23 mouse cellular contexts compared by ENCODE assay signal in genomic region chr15:98647308-98647707, GRCm38 (mm10). TPM values are rescaled to one million over a fixed set of nuclear protein-coding genes. Genes with fewer than 3 reads are reported as not detected.
DNase-seq lines count a peak whose midpoint lies in the region; ATAC-seq and TF ChIP-seq lines count a peak whose summit lies in the region.
"Had no signal": no experiment of that assay in that cellular context is flagged by ENCODE, and none has a peak within 500 bp of the region (broad histone marks: within the 10 kb centered on the region; RNA-seq: fewer than 3 reads in every experiment).

No protein-coding gene starts in this region.

- no peak overlapping the region for H3K4me3 ChIP-seq in forebrain, postnatal 0 days (ENCODE audit: low read depth, low read length)
- H3K4me3 ChIP-seq in forebrain, embryonic 15.5 days, result no peak overlapping the region
- no peak overlapping the region for H3K4me3 ChIP-seq in layer of hippocampus, adult 2 months

- no peak overlapping the region for H3K4me2 ChIP-seq in forebrain, postnatal 0 days (ENCODE audit: low read depth)
- no peak overlapping the region for H3K4me2 ChIP-seq in forebrain, embryonic 15.5 days (replicated peaks)

- H3K4me1 ChIP-seq in forebrain, postnatal 0 days (ENCODE audit: insufficient read depth), result no peaks in the 10 kb centered on the region
- H3K4me1 ChIP-seq in forebrain, embryonic 15.5 days, result no peaks in the 10 kb centered on the region

- TF ChIP-seq CTCF in forebrain, postnatal 0 days (IDR thresholded peaks at IDR 0.05; ENCODE audit: low read depth), result no peak
- peak; percentile 26 for TF ChIP-seq CTCF in layer of hippocampus, adult 2 months (conservative IDR thresholded peaks at IDR 0.05)

- no peak for ATAC-seq in forebrain, postnatal 0 days
- no peak for ATAC-seq in forebrain, embryonic 15.5 days (replicated peaks)
- ATAC-seq: activated CD4-positive, CD25-positive, alpha-beta regulatory T cell, adult 4 months; CD4-positive, CD25-positive, alpha-beta regulatory T cell, adult 4 months; Patski had no signal

- H3K9ac ChIP-seq in forebrain, postnatal 0 days, result no peak overlapping the region
- no peak overlapping the region for H3K9ac ChIP-seq in forebrain, embryonic 15.5 days (replicated peaks)

- H3K27me3 ChIP-seq in forebrain, postnatal 0 days (ENCODE audit: insufficient read depth, low read length), result no peaks in the 10 kb centered on the region
- no peaks in the 10 kb centered on the region for H3K27me3 ChIP-seq in forebrain, embryonic 15.5 days
- H3K27me3 ChIP-seq: CH12.LX, Patski had no signal

- peaks cover 98% of the 10 kb centered on the region for H3K36me3 ChIP-seq in forebrain, postnatal 0 days (ENCODE audit: insufficient read depth)
- peaks cover 94% of the 10 kb centered on the region for H3K36me3 ChIP-seq in forebrain, embryonic 15.5 days

- no peak for DNase-seq in forebrain, postnatal 0 days
- DNase-seq in heart, adult 11 months, result peak; percentile 87
- DNase-seq in heart, adult 8-10 months (ENCODE audit: low spot score), result no peak
- DNase-seq in layer of hippocampus, adult 2 months (ENCODE audit: low spot score in 2 of 2), result no peak
- DNase-seq in layer of hippocampus, adult 9-10 months (ENCODE audit: low spot score), result no peak
- DNase-seq in brain, adult 2 months (ENCODE audit: low read depth, low spot score), result peak; percentile 64
- no peak for DNase-seq in right cerebral cortex, postnatal 25 days
- DNase-seq: adrenal gland, adult 2 months; adrenal gland, adult 8-10 months; adrenal gland, postnatal 10 days; adrenal gland, postnatal 14 days; adrenal gland, postnatal 25 days; adrenal gland, postnatal 36 days; B cell, adult 2 months; cerebellum, adult 11 months; cerebellum, adult 11-12 months; cerebellum, adult 18-20 months had no signal

- peak overlapping the region; percentile 21; the same call in 1 of the 2 replicates for H3K27ac ChIP-seq in forebrain, postnatal 0 days (ENCODE audit: low read depth, low read length)
- H3K27ac ChIP-seq in forebrain, embryonic 15.5 days (replicated peaks), result no peak overlapping the region
- peak overlapping the region; percentile 61; the same call in 1 of the 2 replicates for H3K27ac ChIP-seq in layer of hippocampus, adult 2 months

- no peaks in the 10 kb centered on the region for H3K9me3 ChIP-seq in forebrain, postnatal 0 days (ENCODE audit: low read length)
- no peaks in the 10 kb centered on the region for H3K9me3 ChIP-seq in forebrain, embryonic 15.5 days
- H3K9me3 ChIP-seq: G1E had no signal

- 88% methylated on average over 10 of the region's 10 CpGs for WGBS in forebrain, postnatal 0 days
- WGBS in forebrain, embryonic 15.5 days, result 89% methylated on average over 10 of the region's 10 CpGs

RNA-seq across cellular contexts. Expression of gene Ddx23, which starts 15.4 kb away (rescaled TPM):
- 54.9 and 70.6 TPM in 2 replicates for total RNA-seq in forebrain, postnatal 0 days (2014; rRNA removed)
- 11.9 and 13.8 TPM in 2 replicates for polyA plus RNA-seq in forebrain, postnatal 0 days (2015; fragmentation: Nextera tagmentation; extraction: Ambion mirVana)
- 23.5 and 25.0 TPM in 2 replicates for polyA plus RNA-seq in forebrain, embryonic 15.5 days (2015; fragmentation: Nextera tagmentation; extraction: Ambion mirVana)
- 10 to 100 TPM; 53.2 to 61.7 (median 56.4) TPM for total RNA-seq in heart, adult 8-10 months (2022)
- total RNA-seq in layer of hippocampus, adult 2 months (2021), result 10 to 100 TPM; 79.7 to 87.4 TPM

RNA-seq across cellular contexts. Expression of gene Cacnb3, which starts 16.7 kb away (rescaled TPM):
- total RNA-seq in forebrain, postnatal 0 days (2014; rRNA removed), result 191 and 201 TPM in 2 replicates
- 133 and 139 TPM in 2 replicates for polyA plus RNA-seq in forebrain, postnatal 0 days (2015; fragmentation: Nextera tagmentation; extraction: Ambion mirVana)
- polyA plus RNA-seq in forebrain, embryonic 15.5 days (2015; fragmentation: Nextera tagmentation; extraction: Ambion mirVana), result 134 and 138 TPM in 2 replicates
- total RNA-seq in heart, adult 8-10 months (2022), result 1 to 10 TPM; 2.0 to 2.8 (median 2.6) TPM
- total RNA-seq in layer of hippocampus, adult 2 months (2021), result 100 to 1,000 TPM; 207 to 212 TPM
- polyA plus RNA-seq: CD4-positive, CD25-positive, alpha-beta regulatory T cell, adult 4 months had no signal

RNA-seq across cellular contexts. Expression of gene Rnd1, which starts 30.0 kb away (rescaled TPM):
- 34.1 and 56.6 TPM in 2 replicates for total RNA-seq in forebrain, postnatal 0 days (2014; rRNA removed)
- polyA plus RNA-seq in forebrain, postnatal 0 days (2015; fragmentation: Nextera tagmentation; extraction: Ambion mirVana), result 20.9 and 24.1 TPM in 2 replicates
- polyA plus RNA-seq in forebrain, embryonic 15.5 days (2015; fragmentation: Nextera tagmentation; extraction: Ambion mirVana), result 11.0 and 12.8 TPM in 2 replicates
- 1 to 10 TPM in 3 of 4 experiments, under 1 TPM in 1; 1.00 to 2.1 (median 1.2) TPM for total RNA-seq in heart, adult 8-10 months (2022)
- total RNA-seq in layer of hippocampus, adult 2 months (2021), result 1 to 10 TPM; 6.4 to 6.9 TPM

RNA-seq across cellular contexts. Expression of gene Adcy6, which starts 37.4 kb away (rescaled TPM):
- total RNA-seq in forebrain, postnatal 0 days (2014; rRNA removed), result 39.2 and 42.3 TPM in 2 replicates
- 1.9 and 5.4 TPM in 2 replicates for polyA plus RNA-seq in forebrain, postnatal 0 days (2015; fragmentation: Nextera tagmentation; extraction: Ambion mirVana)
- polyA plus RNA-seq in forebrain, embryonic 15.5 days (2015; fragmentation: Nextera tagmentation; extraction: Ambion mirVana), result 12.5 and 13.8 TPM in 2 replicates
- 100 to 1,000 TPM; 136 to 213 (median 183) TPM for total RNA-seq in heart, adult 8-10 months (2022)
- total RNA-seq in layer of hippocampus, adult 2 months (2021), result 10 to 100 TPM; 49.6 to 52.4 TPM
- polyA plus RNA-seq: G1E had no signal

Comparison
In these comparisons a context has a peak if more than half of its experiments do, and no peak if none do; other contexts are left out.
1. DNase-seq: peak in heart, adult 11 months (single experiment) and brain, adult 2 months (single experiment); none in forebrain, postnatal 0 days (single experiment), heart, adult 8-10 months (single experiment), layer of hippocampus, adult 2 months (0 of 2), layer of hippocampus, adult 9-10 months (single experiment) and right cerebral cortex, postnatal 25 days (single experiment).
2. RNA of gene Cacnb3, which starts 16.7 kb away (total RNA-seq): 207 to 212 TPM in layer of hippocampus, adult 2 months and 191 to 201 TPM in forebrain, postnatal 0 days; 2.0 to 2.8 TPM in heart, adult 8-10 months; every median in the first group is over 10 times any median in the second.